Mouse (Mus musculus): ENCODE measurements at regions not wholly inside any gene's neighbourhood (a gene's known extent, or its start where the extent isn't known, plus 50 kb on each side); places are given as distances from the start of the nearest gene placed in this dataset.

DNA sequence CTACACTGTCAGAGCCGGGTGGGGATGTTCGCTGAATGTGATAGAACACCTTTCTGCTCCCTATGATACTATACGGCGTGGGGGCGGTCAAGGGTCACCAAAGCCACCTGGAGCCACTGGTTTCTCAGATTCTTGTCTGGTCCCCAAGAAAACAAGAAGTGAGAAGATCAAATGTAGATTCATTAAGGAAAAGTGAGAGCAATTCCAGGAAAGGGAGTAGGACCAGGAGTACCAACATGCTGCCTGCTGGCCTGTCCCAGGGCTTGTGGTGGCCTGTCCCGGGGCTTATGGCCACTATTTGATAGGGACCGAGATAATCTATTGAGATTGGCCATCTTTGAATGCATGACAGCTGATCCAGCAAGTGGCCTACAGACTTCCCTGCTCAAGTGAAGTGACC lies 58.8 kb upstream of the Fut8 start:
- no peak for DNase-seq (ENCODE audit: low spot score)

- peak; percentile 20 for DNase-seq (ENCODE audit: low spot score)
Measured at GRCm38 (mm10) chr12:77177811-77178578, 59.9 kb upstream of the Fut8 start.

DNA sequence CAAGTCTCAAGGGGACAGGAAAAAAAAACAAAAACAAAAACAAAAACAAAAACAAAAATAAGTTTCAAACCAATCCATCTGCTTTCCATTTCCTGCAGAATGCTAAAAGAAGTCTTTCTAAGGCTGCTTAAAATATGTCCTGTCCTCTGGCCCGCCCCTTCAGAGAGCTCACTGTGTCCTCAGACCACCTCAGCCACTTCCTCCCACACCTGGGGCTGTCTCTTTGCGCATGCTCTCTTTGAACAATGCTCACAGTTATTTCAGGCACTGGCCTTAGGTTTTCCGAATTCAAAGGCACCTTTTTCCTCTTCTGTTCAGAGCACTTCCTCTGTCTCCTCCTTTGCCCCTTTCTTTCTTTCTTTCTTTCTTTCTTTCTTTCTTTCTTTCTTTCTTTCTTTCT lies 60.6 kb upstream of the Fut8 start:
- no peak for DNase-seq (ENCODE audit: low spot score)

DNA sequence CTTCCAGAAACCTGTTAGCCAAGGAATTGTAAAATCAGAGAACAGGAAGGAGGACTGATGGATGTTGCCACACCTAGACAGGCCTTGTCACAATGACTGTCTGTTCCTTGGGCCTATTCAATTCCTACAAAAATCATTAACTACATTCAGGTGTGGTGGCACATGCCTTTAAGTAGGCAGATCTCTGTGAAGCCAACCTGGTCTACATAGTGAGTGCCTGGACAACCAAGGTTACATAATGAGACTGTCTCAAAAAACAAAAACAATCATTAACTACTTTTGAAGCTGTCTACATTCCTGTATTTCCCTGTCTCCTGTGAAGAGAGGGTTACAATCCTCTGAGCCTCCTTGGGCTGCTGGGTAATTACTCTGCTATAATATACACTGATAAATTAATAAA lies 63.9 kb upstream of the Fut8 start:
- DNase-seq (ENCODE audit: low spot score): no peak

DNA sequence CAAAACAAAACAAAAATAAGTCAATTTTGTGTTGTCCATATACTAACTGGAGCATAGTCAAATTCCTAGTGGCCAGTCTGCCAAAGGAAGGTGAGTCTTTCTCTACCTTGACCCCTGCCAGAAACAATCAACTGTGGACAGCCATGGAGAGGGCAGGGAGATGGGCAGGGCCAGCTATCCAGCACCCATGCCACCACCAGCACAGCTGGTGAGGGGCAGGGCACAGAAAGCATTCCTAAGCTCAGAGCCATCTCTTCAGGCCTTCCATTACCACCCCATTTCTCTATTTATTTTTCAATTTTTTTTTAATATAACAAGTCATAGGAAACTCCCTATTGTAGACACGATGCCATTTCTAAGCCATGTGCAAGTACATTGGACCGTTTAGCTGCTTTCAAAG lies 65.4 kb upstream of the Fut8 start:
- DNase-seq (ENCODE audit: low spot score): no peak

- no peak for DNase-seq (ENCODE audit: low spot score)
Measured at GRCm38 (mm10) chr12:77170257-77170656, 67.7 kb upstream of the Fut8 start.

DNA sequence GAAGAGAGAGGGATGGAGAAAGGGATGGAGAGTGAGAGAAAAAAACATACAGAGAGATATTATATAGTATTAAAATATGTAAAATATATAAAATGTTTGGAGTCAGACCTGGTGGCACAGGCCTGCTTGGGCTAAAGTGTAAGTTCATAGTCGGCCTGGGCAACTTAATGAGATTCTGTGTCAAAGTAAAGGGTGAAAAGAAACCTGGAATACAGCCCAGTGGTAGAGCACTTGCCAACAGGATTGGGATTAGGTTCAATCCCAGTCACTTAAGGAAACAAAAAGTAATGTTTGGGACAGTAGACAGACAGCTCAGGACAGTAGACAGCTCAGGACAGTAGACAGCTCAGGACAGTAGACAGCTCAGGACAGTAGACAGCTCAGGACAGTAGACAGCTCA lies 69.6 kb upstream of the Fut8 start:
- no peak for DNase-seq (ENCODE audit: low spot score)

DNA sequence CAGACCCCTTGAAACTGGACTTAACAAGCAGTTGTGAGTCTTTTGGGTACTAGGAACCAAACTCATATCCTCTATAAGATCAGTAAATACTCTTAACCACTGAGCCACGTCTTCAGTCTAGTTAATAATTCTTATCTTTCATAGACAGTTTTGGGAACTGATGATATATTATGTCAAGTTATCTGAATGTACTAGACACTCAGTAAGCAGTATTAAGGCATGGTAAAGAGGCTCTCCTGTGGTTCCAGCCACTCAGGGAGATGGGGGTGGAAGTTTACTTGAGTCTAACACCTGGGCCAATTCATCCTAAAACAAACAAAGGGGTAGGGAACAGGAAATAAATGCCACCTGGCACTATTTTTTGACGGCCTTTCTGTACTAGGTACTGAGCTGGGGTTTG lies 81.2 kb upstream of the Fut8 start:
- no peak for DNase-seq (ENCODE audit: low spot score)

DNA sequence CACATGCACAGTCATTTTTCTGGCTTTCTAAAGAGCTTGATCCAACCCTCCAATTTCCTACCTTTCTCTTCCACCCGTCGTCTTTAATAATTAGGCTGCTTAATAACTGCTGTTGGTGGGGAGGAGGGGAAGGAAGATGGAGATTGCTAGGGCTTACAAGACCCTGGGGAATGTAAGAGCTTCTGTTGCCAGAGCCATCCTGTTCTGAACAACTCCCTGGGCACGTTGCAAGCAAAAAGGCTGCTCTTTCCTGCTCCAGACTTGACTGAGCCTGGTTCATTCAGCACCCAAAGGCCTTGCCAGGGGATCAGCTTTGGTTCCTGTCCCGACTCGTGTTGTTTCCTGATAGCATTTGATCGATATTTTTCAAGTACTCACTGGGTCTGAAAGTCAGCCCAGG lies 82.3 kb upstream of the Fut8 start:
- DNase-seq (ENCODE audit: low spot score): no peak

GRCm38 (mm10) chr12:77151471-77151870 lies 86.5 kb upstream of the Fut8 start:
- no peak for DNase-seq (ENCODE audit: low spot score)

- no peak for DNase-seq (ENCODE audit: low spot score)
Measured at GRCm38 (mm10) chr12:77149835-77150234, 88.1 kb upstream of the Fut8 start.

DNA sequence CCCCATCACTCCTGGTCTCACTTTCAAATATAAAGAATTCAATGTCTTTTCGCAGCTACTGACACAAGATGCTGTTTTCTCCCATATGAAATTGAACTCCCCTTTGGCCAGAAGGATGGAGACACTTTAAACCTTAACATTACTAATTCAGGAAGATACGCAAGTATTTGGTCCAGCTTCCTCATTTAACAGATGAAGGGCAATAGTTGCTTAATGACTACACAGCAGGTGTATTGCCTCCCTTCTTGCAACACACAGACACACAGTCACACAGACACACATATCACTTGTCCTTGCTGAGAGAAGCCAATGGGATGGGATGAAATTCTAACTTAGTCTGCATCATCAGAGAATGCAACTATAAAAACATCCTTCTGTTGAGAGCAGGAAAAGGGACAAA lies 89.8 kb upstream of the Fut8 start:
- no peak for DNase-seq (ENCODE audit: low spot score)

GRCm38 (mm10) chr12:77143958-77144357 lies 94.0 kb upstream of the Fut8 start:
- no peak for DNase-seq (ENCODE audit: low spot score)

DNA sequence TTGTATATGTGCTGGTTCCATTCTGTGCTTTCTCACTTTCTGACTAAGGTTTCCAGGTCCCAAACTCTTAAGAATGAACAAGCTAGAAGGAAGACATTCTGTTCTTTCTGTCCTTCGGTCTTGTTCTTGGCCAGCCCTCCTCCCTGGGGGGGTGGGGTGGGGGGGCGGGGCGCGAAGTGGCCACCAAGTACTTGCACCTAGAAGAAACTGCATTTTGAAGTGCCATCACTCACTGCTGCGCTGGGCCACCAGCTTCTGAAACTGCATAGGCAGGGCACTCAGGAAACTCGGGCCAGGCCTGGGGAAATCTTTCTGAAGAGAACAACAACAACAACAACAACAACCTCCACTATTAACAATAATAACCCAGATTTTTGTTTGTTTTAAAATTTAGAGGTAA lies 94.4 kb upstream of the Fut8 start:
- DNase-seq (ENCODE audit: low spot score): no peak

DNA sequence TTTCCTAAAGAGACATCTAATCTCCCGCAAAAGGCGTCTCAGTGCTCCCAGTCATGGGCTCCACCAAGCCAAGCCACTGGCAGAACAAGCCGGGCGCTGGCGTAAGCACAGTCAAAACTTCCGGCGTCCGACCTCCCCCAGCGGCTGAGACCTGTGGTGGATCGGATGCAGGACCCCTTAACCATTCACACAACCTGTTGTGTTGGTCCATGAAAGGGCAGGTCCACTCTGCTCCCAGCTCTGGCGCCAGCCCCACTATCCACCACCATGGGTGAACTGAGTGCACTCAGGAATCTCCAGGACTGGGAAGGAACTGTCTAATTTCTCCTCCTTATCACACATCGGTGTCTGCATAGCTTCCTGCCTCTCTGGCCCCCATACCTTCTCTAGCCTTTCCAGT lies 94.8 kb upstream of the Fut8 start:
- no peak for DNase-seq (ENCODE audit: low spot score)

- no peak for DNase-seq (ENCODE audit: low spot score)
Measured at GRCm38 (mm10) chr12:77142224-77142623, 95.7 kb upstream of the Fut8 start.

- DNase-seq (ENCODE audit: low spot score): no peak
Measured at GRCm38 (mm10) chr12:77141260-77142201, 96.4 kb upstream of the Fut8 start.

- DNase-seq (ENCODE audit: low spot score): no peak
Measured at GRCm38 (mm10) chr12:77140656-77141055, 97.3 kb upstream of the Fut8 start.

DNA sequence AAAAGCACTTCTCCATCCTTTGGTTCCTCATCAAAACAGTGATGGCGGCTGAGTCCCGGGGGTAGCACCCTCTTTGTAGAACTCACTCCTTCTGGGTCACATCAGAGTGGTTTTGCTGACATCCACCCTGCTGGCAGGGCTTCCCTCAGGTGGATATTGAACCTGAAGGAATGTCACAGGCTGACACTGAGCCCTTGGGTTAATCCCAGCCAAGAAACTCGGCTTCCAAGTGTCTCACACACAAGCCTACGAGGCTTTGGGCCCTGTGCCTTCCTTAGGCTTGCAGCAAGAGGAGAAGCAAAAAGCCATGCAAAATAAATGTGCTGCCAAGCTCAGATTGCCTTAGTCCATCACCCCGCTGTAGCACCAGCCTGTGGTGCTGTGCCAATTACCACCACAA lies 97.8 kb upstream of the Fut8 start:
- DNase-seq (ENCODE audit: low spot score): no peak

DNA sequence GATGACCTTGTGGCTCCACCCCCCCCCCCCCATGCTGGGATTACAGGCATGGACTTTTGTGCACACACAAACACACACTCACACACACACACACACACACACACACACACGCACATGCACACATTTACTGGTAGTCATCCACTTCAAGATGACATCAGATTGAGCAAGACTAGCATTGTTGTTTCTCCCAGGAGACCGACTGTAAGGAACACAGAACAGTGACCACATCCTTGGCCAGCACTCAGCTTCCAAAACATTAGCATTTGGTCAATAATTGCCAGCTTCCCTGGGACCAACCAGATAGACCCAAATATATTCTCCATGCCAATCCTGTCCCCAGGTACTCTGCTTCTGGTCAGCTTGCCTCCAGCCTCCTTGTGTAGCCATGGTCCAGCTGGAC lies 98.2 kb upstream of the Fut8 start:
- no peak for DNase-seq (ENCODE audit: low spot score)

DNA sequence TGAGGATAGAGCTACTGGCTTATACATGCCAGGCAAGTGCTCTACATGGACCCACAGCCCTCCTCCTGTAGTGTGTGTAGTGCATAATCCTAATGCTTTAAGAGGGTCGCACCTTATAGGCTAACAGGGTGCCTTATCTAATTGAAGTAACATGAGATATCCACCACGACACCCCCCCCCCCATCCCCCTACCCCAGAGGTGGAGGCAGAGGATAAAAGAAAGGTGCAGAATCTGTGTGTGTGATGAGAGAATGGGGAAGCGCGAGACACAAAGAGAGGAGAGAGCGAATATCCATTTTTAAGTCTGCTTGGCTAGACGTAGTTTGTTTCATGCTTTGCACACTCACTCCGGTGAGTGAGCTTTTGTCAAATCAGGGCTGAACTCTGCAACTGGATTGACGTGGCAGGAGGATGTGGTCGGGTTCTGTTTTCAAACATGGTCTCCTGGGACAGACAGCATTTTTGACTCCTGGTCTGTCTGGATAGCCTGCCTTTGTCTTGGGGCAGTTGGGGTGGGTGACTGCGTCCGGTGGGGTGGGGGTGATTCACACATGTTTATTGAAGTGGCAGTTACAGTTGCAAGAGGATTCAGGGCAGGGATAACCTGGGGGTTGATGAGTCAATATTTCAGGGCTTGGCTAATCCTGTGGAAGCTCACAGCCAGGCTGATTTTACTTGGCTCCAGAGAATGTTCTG lies 99.3 kb upstream of the Fut8 start:
- no peak for DNase-seq (ENCODE audit: low spot score)

DNA sequence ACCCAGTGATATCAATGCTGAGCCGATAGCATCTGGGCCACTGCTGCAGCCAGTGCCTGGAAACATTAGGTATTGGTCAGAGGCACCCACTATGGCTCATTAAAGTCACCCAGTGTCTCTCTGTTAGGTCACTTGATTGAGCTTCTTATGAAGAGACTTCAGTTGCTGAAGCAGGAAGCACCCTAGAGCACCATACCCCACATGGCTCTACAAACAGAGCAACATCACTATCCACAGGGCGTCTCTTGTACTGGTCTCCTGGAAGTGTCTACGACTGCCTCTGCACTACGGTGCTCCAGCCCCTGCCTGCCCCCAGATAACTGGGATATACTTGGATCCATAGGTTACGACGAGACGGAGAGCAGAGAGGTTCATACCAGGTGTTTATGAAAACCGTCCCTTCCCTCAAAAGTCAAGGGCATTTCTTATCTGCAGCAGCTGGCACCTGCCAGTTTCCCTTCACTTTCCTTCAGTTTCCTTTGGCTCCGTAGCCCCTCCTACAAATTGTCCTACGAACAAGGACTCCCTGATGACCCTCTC lies 100.6 kb upstream of the Fut8 start:
- DNase-seq (ENCODE audit: low spot score): no peak

GRCm38 (mm10) chr12:77135661-77136060 lies 102.3 kb upstream of the Fut8 start:
- DNase-seq (ENCODE audit: low spot score): no peak

Data from ovary, postnatal 36 days (tissue).